Mouse (Mus musculus) ES-CJ7 (cell line): ENCODE measurements around the gene Lamc3.

Experiments used
- DNase-seq: peaks from one replicate; pipeline ENCODE4 v3.0.0; 2011; ENCODE audit warnings: low read depth, low spot score

Gene Lamc3

GRCm38 (mm10) chr2:31934551-31934950 lies 47.5 kb downstream of the Lamc3 start:
- peak; percentile 47 for DNase-seq

- no peak for DNase-seq
Measured at GRCm38 (mm10) chr2:31935054-31935453, 48.0 kb downstream of the Lamc3 start.

- DNase-seq: no peak
Measured at GRCm38 (mm10) chr2:31938298-31938697, 51.2 kb downstream of the Lamc3 start.

GRCm38 (mm10) chr2:31943011-31943410 lies 55.9 kb downstream of the Lamc3 start:
- no peak for DNase-seq

- DNase-seq: no peak
Measured at GRCm38 (mm10) chr2:31945580-31945979, 58.5 kb downstream of the Lamc3 start.

GRCm38 (mm10) chr2:31948392-31948791 lies 61.3 kb downstream of the Lamc3 start:
- no peak for DNase-seq

- no peak for DNase-seq
Measured at GRCm38 (mm10) chr2:31948801-31949200, 61.7 kb downstream of the Lamc3 start.

GRCm38 (mm10) chr2:31950058-31950871 lies 63.2 kb downstream of the Lamc3 start, which contains the start of gene Aif1l:
Gene Aif1l, plus strand, starts transcription at chr2:31950139.
- DNase-seq: peak; percentile 51

GRCm38 (mm10) chr2:31950966-31951365 lies 63.9 kb downstream of the Lamc3 start:
- DNase-seq: no peak

- DNase-seq: no peak
Measured at GRCm38 (mm10) chr2:31952236-31952635, 65.1 kb downstream of the Lamc3 start.

- DNase-seq: no peak
Measured at GRCm38 (mm10) chr2:31952725-31953124, 65.6 kb downstream of the Lamc3 start.

GRCm38 (mm10) chr2:31953687-31954086 lies 66.6 kb downstream of the Lamc3 start:
- no peak for DNase-seq

- no peak for DNase-seq
Measured at GRCm38 (mm10) chr2:31954779-31955181, 67.7 kb downstream of the Lamc3 start.

- no peak for DNase-seq
Measured at GRCm38 (mm10) chr2:31955686-31956085, 68.6 kb downstream of the Lamc3 start.

GRCm38 (mm10) chr2:31957211-31957610 lies 70.1 kb downstream of the Lamc3 start:
- no peak for DNase-seq

GRCm38 (mm10) chr2:31960986-31961385 lies 73.9 kb downstream of the Lamc3 start:
- DNase-seq: no peak

GRCm38 (mm10) chr2:31961791-31962222 lies 74.7 kb downstream of the Lamc3 start:
- no peak for DNase-seq

- DNase-seq: no peak
Measured at GRCm38 (mm10) chr2:31962501-31963224, 75.6 kb downstream of the Lamc3 start.

GRCm38 (mm10) chr2:31963491-31963890 lies 76.4 kb downstream of the Lamc3 start:
- DNase-seq: no peak

GRCm38 (mm10) chr2:31964191-31964590 lies 77.1 kb downstream of the Lamc3 start:
- no peak for DNase-seq

GRCm38 (mm10) chr2:31965110-31965509 lies 78.0 kb downstream of the Lamc3 start:
- peak; percentile 58 for DNase-seq

GRCm38 (mm10) chr2:31966801-31967200 lies 79.7 kb downstream of the Lamc3 start:
- no peak for DNase-seq

- no peak for DNase-seq
Measured at GRCm38 (mm10) chr2:31972589-31972988, 85.5 kb downstream of the Lamc3 start.
